8 mouse cellular contexts compared by ENCODE assay signal in the genomic region with DNA sequence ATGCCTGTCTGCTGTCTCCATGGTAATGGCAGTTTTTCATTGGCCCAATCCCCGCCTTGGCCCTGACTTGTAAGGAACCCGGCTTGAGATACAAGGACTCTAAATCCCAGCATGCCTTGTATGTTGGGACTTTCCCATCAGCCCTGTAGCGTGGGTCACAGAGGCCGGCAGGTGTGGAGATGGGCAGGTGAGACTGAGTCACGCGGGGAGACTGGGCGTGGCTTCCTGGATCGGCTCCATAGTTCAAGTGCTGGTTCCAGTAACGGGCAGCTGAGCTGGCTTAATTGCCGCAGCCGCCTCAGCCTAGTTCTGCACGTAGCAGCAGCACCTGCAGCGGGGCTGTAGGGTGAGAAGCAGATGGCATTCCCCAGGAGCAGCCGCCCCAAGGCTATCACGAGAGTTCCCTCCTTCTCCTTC. TPM values are rescaled to one million over a fixed set of nuclear protein-coding genes. Genes with fewer than 3 reads are reported as not detected.
DNase-seq lines count a peak whose midpoint lies in the region; ATAC-seq lines count a peak whose summit lies in the region.

No protein-coding gene starts in this region.

- H3K27me3 ChIP-seq in liver, embryonic 11.5 days (replicated peaks; ENCODE audit: control insufficient read depth, insufficient read depth, low read length) = peaks cover 6% of the 10 kb centered on the region; the same call in 1 of the 2 replicates
- H3K27me3 ChIP-seq in neural tube, embryonic 15.5 days (replicated peaks) = no peaks in the 10 kb centered on the region

- ATAC-seq in liver, embryonic 11.5 days (replicated peaks; ENCODE audit: low FRiP score) = no peak
- ATAC-seq in neural tube, embryonic 15.5 days (ENCODE audit: low FRiP score) = peak; percentile 95

- peak; percentile 96 for DNase-seq in ES-CJ7 (ENCODE audit: low read depth, low spot score)
- peak; percentile 43 for DNase-seq in cerebellum, adult 8-10 months
- DNase-seq in frontal cortex, postnatal 14 days (ENCODE audit: low spot score in 2 of 2) = peak; percentile 48 to 62
- DNase-seq in kidney, postnatal 4 days = peak; percentile 77 to 88
- no peak for DNase-seq in liver, embryonic 11.5 days (ENCODE audit: low spot score)
- DNase-seq in spleen, postnatal 14 days (ENCODE audit: low spot score in 2 of 2) = no peak
- DNase-seq in adrenal gland, adult 18-20 months (ENCODE audit: low spot score in 2 of 2) = no peak

- H3K27ac ChIP-seq in liver, embryonic 11.5 days (ENCODE audit: low read depth, low read length) = no peak overlapping the region
- peak overlapping the region; percentile 45 for H3K27ac ChIP-seq in neural tube, embryonic 15.5 days (replicated peaks)

- no peaks in the 10 kb centered on the region for H3K36me3 ChIP-seq in liver, embryonic 11.5 days (ENCODE audit: control insufficient read depth, insufficient read depth, low read length)
- H3K36me3 ChIP-seq in neural tube, embryonic 15.5 days = no peaks in the 10 kb centered on the region

- peaks cover 21% of the 10 kb centered on the region for H3K4me1 ChIP-seq in liver, embryonic 11.5 days (replicated peaks; ENCODE audit: control insufficient read depth, insufficient read depth, low read length)
- peaks cover 8% of the 10 kb centered on the region for H3K4me1 ChIP-seq in neural tube, embryonic 15.5 days

- peak overlapping the region; percentile 6; the same call in 1 of the 2 replicates for H3K9ac ChIP-seq in liver, embryonic 11.5 days (ENCODE audit: low read depth, low read length)
- peak overlapping the region; percentile 42 for H3K9ac ChIP-seq in neural tube, embryonic 15.5 days (replicated peaks)

- H3K4me2 ChIP-seq in liver, embryonic 11.5 days = peak overlapping the region; percentile 31
- H3K4me2 ChIP-seq in neural tube, embryonic 15.5 days = peak overlapping the region; percentile 66

- WGBS in liver, embryonic 11.5 days = 20% methylated on average over 15 of the region's 15 CpGs
- 3% methylated on average over 15 of the region's 15 CpGs for WGBS in neural tube, embryonic 15.5 days

- no peak overlapping the region for H3K4me3 ChIP-seq in liver, embryonic 11.5 days (ENCODE audit: low read depth, low read length)
- H3K4me3 ChIP-seq in neural tube, embryonic 15.5 days (replicated peaks) = peak overlapping the region; percentile 45

- H3K9me3 ChIP-seq in liver, embryonic 11.5 days (ENCODE audit: control insufficient read depth, low read length) = no peaks in the 10 kb centered on the region
- H3K9me3 ChIP-seq in neural tube, embryonic 15.5 days (replicated peaks) = no peaks in the 10 kb centered on the region

RNA-seq across cellular contexts. Expression of a gene that starts 9.9 kb away (rescaled TPM):
- polyA plus RNA-seq in liver, embryonic 11.5 days (2014; fragmentation: Nextera tagmentation; extraction: Ambion mirVana) = 2.0 and 2.4 TPM in 2 replicates
- 0.35 and 13.0 TPM in 2 replicates for polyA plus RNA-seq in neural tube, embryonic 15.5 days (2015; fragmentation: Nextera tagmentation; extraction: Ambion mirVana)
- total RNA-seq in adrenal gland, adult 18-20 months (2021) = under 1 TPM in 1 of 2 experiments, not detected in 1; 0.19 TPM

RNA-seq across cellular contexts. Expression of a gene that starts 35.4 kb away (rescaled TPM):
- 64.5 and 67.4 TPM in 2 replicates for polyA plus RNA-seq in liver, embryonic 11.5 days (2014; fragmentation: Nextera tagmentation; extraction: Ambion mirVana)
- 99.5 and 107 TPM in 2 replicates for polyA plus RNA-seq in neural tube, embryonic 15.5 days (2015; fragmentation: Nextera tagmentation; extraction: Ambion mirVana)
- 10 to 100 TPM; 45.2 to 51.1 TPM for total RNA-seq in adrenal gland, adult 18-20 months (2021)

Comparison
In these comparisons a context has a peak if more than half of its experiments do, and no peak if none do; other contexts are left out.
1. DNase-seq: peak in ES-CJ7 (single experiment), cerebellum, adult 8-10 months (single experiment), frontal cortex, postnatal 14 days (2 of 2) and kidney, postnatal 4 days (2 of 2); none in liver, embryonic 11.5 days (single experiment), spleen, postnatal 14 days (0 of 2) and adrenal gland, adult 18-20 months (0 of 2).